23 mouse cellular contexts compared by ENCODE assay signal in genomic region chr11:95276056-95276455, GRCm38 (mm10). TPM values are rescaled to one million over a fixed set of nuclear protein-coding genes. Genes with fewer than 3 reads are reported as not detected.
"Had no signal": no experiment of that assay in that cellular context is flagged by ENCODE, and none has a peak within 500 bp of the region (broad histone marks: within the 10 kb centered on the region; RNA-seq: fewer than 3 reads in every experiment).

No protein-coding gene starts in this region.

- H3K4me2 ChIP-seq: liver, embryonic 12.5 days; lung, embryonic 15.5 days; midbrain, embryonic 11.5 days; midbrain, embryonic 13.5 days; midbrain, embryonic 15.5 days; neural tube, embryonic 12.5 days had no signal

- H3K9me3 ChIP-seq: liver, embryonic 12.5 days; lung, embryonic 15.5 days; megakaryocyte, embryonic 14.5 days; midbrain, embryonic 13.5 days; midbrain, embryonic 15.5 days; neural tube, embryonic 12.5 days had no signal

- H3K27ac ChIP-seq: liver, embryonic 12.5 days; liver, embryonic 14.5 days; lung, embryonic 15.5 days; midbrain, embryonic 13.5 days; midbrain, embryonic 15.5 days; neural tube, embryonic 12.5 days had no signal

- H3K9ac ChIP-seq: liver, embryonic 12.5 days; liver, embryonic 14.5 days; lung, embryonic 15.5 days; midbrain, embryonic 13.5 days; midbrain, embryonic 15.5 days; neural tube, embryonic 12.5 days had no signal

- H3K4me1 ChIP-seq: lung, embryonic 15.5 days; midbrain, embryonic 13.5 days; midbrain, embryonic 15.5 days; neural tube, embryonic 12.5 days had no signal

- ATAC-seq: liver, embryonic 12.5 days; lung, postnatal 0 days; midbrain, embryonic 13.5 days; midbrain, embryonic 15.5 days had no signal

- DNase-seq: lung, adult 2 months; lung, postnatal 14 days; lung, postnatal 36 days; right cerebral cortex, postnatal 14 days; thymus, adult 18-20 months; thymus, postnatal 14 days; thymus, postnatal 36 days had no signal

- H3K27me3 ChIP-seq: liver, embryonic 12.5 days; lung, embryonic 15.5 days; megakaryocyte, embryonic 14.5 days; midbrain, embryonic 13.5 days; midbrain, embryonic 15.5 days; neural tube, embryonic 12.5 days had no signal

- H3K4me3 ChIP-seq: liver, embryonic 12.5 days; lung, embryonic 15.5 days; megakaryocyte, embryonic 14.5 days; midbrain, embryonic 13.5 days; midbrain, embryonic 15.5 days; neural tube, embryonic 12.5 days had no signal

RNA-seq across cellular contexts. Expression of gene Tac4, which starts 14.7 kb away (rescaled TPM):
- total RNA-seq: megakaryocyte progenitor cell, adult 5-6 weeks; midbrain, postnatal 0 days; monocyte, adult 5-6 weeks; neutrophil, adult 5-6 weeks had no signal
- polyA plus RNA-seq: liver, embryonic 16.5 days; lung, embryonic 15.5 days; macrophage; midbrain, embryonic 11.5 days; midbrain, embryonic 13.5 days; midbrain, embryonic 15.5 days; midbrain, postnatal 0 days; neural tube, embryonic 12.5 days; stomach, embryonic 14.5 days had no signal
